Comparison of ENCODE assay signal across 8 mouse cellular contexts in genomic region chr14:47334819-47335218, GRCm38 (mm10). TPM values are rescaled to one million over a fixed set of nuclear protein-coding genes. Genes with fewer than 3 reads are reported as not detected.
DNase-seq lines count a peak whose midpoint lies in the region; TF ChIP-seq lines count a peak whose summit lies in the region.

No protein-coding gene starts in this region.

- peak; percentile 99 for TF ChIP-seq CTCF in layer of hippocampus, adult 2 months (conservative IDR thresholded peaks at IDR 0.05)

- no peak overlapping the region for H3K27ac ChIP-seq in layer of hippocampus, adult 2 months

- DNase-seq in gastrocnemius, adult 18-20 months (ENCODE audit: low spot score) = peak; percentile 64
- no peak for DNase-seq in gastrocnemius, postnatal 25 days
- peak; percentile 82 for DNase-seq in CD4-positive, CD25-positive, alpha-beta regulatory T cell, adult 2 months (ENCODE audit: low read depth, low spot score)
- peak; percentile 71 for DNase-seq in adrenal gland, postnatal 25 days
- peak; percentile 45 to 70 for DNase-seq in frontal cortex, postnatal 25 days (ENCODE audit: low spot score in 2 of 2)
- DNase-seq in layer of hippocampus, adult 2 months (ENCODE audit: low spot score in 2 of 2) = peak; percentile 55 to 87
- peak; percentile 83 for DNase-seq in lung, postnatal 36 days
- peak; percentile 40 to 76 for DNase-seq in spleen, postnatal 10 days (ENCODE audit: low spot score in 2 of 2)

- H3K4me3 ChIP-seq in layer of hippocampus, adult 2 months = no peak overlapping the region

RNA-seq across cellular contexts. Expression of gene Lgals3, which starts 32.7 kb away (rescaled TPM):
- total RNA-seq in gastrocnemius, adult 18-20 months (2021) = 1 to 10 TPM; 4.8 to 4.9 TPM
- total RNA-seq in gastrocnemius, postnatal 25 days (2021) = 1 to 10 TPM; 1.8 to 5.1 TPM
- 5.2 and 10.2 TPM in 2 replicates for total RNA-seq in adrenal gland, postnatal 25 days (2021)
- total RNA-seq in layer of hippocampus, adult 2 months (2021) = 1 to 10 TPM in 1 of 2 experiments, under 1 TPM in 1; 0.79 to 1.0 TPM

RNA-seq across cellular contexts. Expression of gene Mapk1ip1l, which starts 36.8 kb away (rescaled TPM):
- 10 to 100 TPM; 24.2 to 24.6 TPM for total RNA-seq in gastrocnemius, adult 18-20 months (2021)
- 10 to 100 TPM; 24.0 to 26.2 TPM for total RNA-seq in gastrocnemius, postnatal 25 days (2021)
- 60.6 and 77.5 TPM in 2 replicates for total RNA-seq in adrenal gland, postnatal 25 days (2021)
- total RNA-seq in layer of hippocampus, adult 2 months (2021) = 10 to 100 TPM; 55.1 to 59.2 TPM

RNA-seq across cellular contexts. Expression of gene Socs4, which starts 58.1 kb away (rescaled TPM):
- 1 to 10 TPM; 6.9 to 9.3 TPM for total RNA-seq in gastrocnemius, adult 18-20 months (2021)
- total RNA-seq in gastrocnemius, postnatal 25 days (2021) = 1 to 10 TPM; 6.3 to 7.0 TPM
- total RNA-seq in adrenal gland, postnatal 25 days (2021) = 20.1 and 20.6 TPM in 2 replicates
- 10 to 100 TPM; 11.1 to 11.8 TPM for total RNA-seq in layer of hippocampus, adult 2 months (2021)

RNA-seq across cellular contexts. Expression of gene Wdhd1, which starts 58.2 kb away (rescaled TPM):
- under 1 TPM; 0.40 to 0.53 TPM for total RNA-seq in gastrocnemius, adult 18-20 months (2021)
- total RNA-seq in gastrocnemius, postnatal 25 days (2021) = under 1 TPM; 0.36 to 0.62 TPM
- total RNA-seq in adrenal gland, postnatal 25 days (2021) = 4.8 and 7.5 TPM in 2 replicates
- total RNA-seq in layer of hippocampus, adult 2 months (2021) = 1 to 10 TPM; 6.6 to 8.8 TPM
